Mouse (Mus musculus) skeletal muscle tissue, adult 2 months (tissue): ENCODE measurements at regions not wholly inside any gene's neighbourhood (a gene's known extent, or its start where the extent isn't known, plus 50 kb on each side); places are given as distances from the start of the nearest gene placed in this dataset.
"Not testable (repeated sequence)": the region's sequence is repeated elsewhere in the genome, so short reads cannot be mapped to it uniquely, and the experiment has no call there.

Source experiments
- DNase-seq: peaks from one replicate; pipeline ENCODE4 v3.0.0-alpha.2; 2012; ENCODE audit warnings: low read depth, low spot score

- no peak for DNase-seq
Observed at GRCm38 (mm10) chr5:75405496-75405895, 169.2 kb upstream of the Kit start.

- no peak for DNase-seq
Observed at GRCm38 (mm10) chr5:75407686-75408085, 167.0 kb upstream of the Kit start.

GRCm38 (mm10) chr5:75410240-75411186 lies 164.2 kb upstream of the Kit start:
- no peak for DNase-seq

GRCm38 (mm10) chr5:75419282-75419681 lies 155.4 kb upstream of the Kit start:
- not testable (repeated sequence) for DNase-seq

GRCm38 (mm10) chr5:75432885-75433284 lies 141.8 kb upstream of the Kit start:
- DNase-seq, result no peak

GRCm38 (mm10) chr5:75437924-75438323 lies 136.8 kb upstream of the Kit start:
- DNase-seq, result no peak

- no peak for DNase-seq
Observed at GRCm38 (mm10) chr5:75444024-75444604, 130.6 kb upstream of the Kit start.

- no peak for DNase-seq
Observed at GRCm38 (mm10) chr5:75446386-75446785, 128.3 kb upstream of the Kit start.

- DNase-seq, result no peak
Observed at GRCm38 (mm10) chr5:75449913-75450525, 124.7 kb upstream of the Kit start.

GRCm38 (mm10) chr5:75450564-75450963 lies 124.2 kb upstream of the Kit start:
- no peak for DNase-seq

GRCm38 (mm10) chr5:75451081-75451480 lies 123.6 kb upstream of the Kit start:
- no peak for DNase-seq

- no peak for DNase-seq
Observed at GRCm38 (mm10) chr5:75451693-75452092, 123.0 kb upstream of the Kit start.

GRCm38 (mm10) chr5:75453757-75454390 lies 120.8 kb upstream of the Kit start:
- DNase-seq, result no peak

- DNase-seq, result no peak
Observed at GRCm38 (mm10) chr5:75454961-75455541, 119.7 kb upstream of the Kit start.

GRCm38 (mm10) chr5:75457403-75457802 lies 117.3 kb upstream of the Kit start:
- no peak for DNase-seq

- DNase-seq, result no peak
Observed at GRCm38 (mm10) chr5:75458317-75458716, 116.4 kb upstream of the Kit start.

- DNase-seq, result no peak
Observed at GRCm38 (mm10) chr5:75459758-75460354, 114.9 kb upstream of the Kit start.

- DNase-seq, result peak; percentile 3
Observed at GRCm38 (mm10) chr5:75460414-75461025, 114.2 kb upstream of the Kit start.

- DNase-seq, result no peak
Observed at GRCm38 (mm10) chr5:75461368-75461767, 113.3 kb upstream of the Kit start.

GRCm38 (mm10) chr5:75463591-75463990 lies 111.1 kb upstream of the Kit start:
- no peak for DNase-seq

GRCm38 (mm10) chr5:75465701-75466100 lies 109.0 kb upstream of the Kit start:
- no peak for DNase-seq
